Mouse (Mus musculus) sigmoid colon, adult 10 weeks (tissue): ENCODE data around the gene Gphb5. TPM values are rescaled to one million over a fixed set of nuclear protein-coding genes. Genes with fewer than 3 reads are reported as not detected.

Experiments
- polyA plus RNA-seq: library from polyadenylated mRNA; stranded (reverse); fragments of 350-450 nt; fragmentation: Illumina TruSeq; extraction: RNeasy Lipid Tissue Mini Kit (QIAGEN cat#74804); gene quantifications from one replicate; pipeline ENCODE4 v1.2.3, GENCODE M21; 2014; ENCODE audit warnings: low read depth, low replicate concordance

The Gphb5 gene
- polyA plus RNA-seq = not detected

GRCm38 (mm10) chr12:75416681-75417080 is at the start of gene Gphb5:
Gene Gphb5, minus strand, starts transcription at chr12:75416781.

Other genes with a start within 250 kb of the Gphb5 start
- gene Kcnh5, start 239.4 kb downstream of the Gphb5 start, polyA plus RNA-seq = not detected
- 39.8 TPM for gene Rhoj, start 108.5 kb downstream of the Gphb5 start, polyA plus RNA-seq
- gene Ppp2r5e, start 179.5 kb upstream of the Gphb5 start, polyA plus RNA-seq = 97.3 TPM